Mouse (Mus musculus) inflammation-experienced regulatory T-cells (primary cell): Measurements from ENCODE around the gene Ifi207. TPM values are rescaled to one million over a fixed set of nuclear protein-coding genes. Genes with fewer than 3 reads are reported as not detected.

Source experiments
- polyA plus RNA-seq, 2 experiments: library from polyadenylated mRNA; unstranded; fragments of 100-300 nt; shearing (Covaris generic); gene quantifications; one replicate each; pipeline ENCODE4 v1.2.1; 2017

The Ifi207 gene
- under 1 TPM in 1 of 2 experiments, not detected in 1; 0.87 TPM for polyA plus RNA-seq

GRCm38 (mm10) chr1:173741656-173742055 is at the start of gene Ifi207:
Gene Ifi207, minus strand, starts transcription at chr1:173741747.

GRCm38 (mm10) chr1:173766848-173767617 is 25.5 kb upstream of the Ifi207 start, which contains the start of gene Ifi204:
Gene Ifi204, minus strand, starts transcription at chr1:173766943.

GRCm38 (mm10) chr1:173673458-173674097 is 68.0 kb downstream of the Ifi207 start, which contains the start of gene Ifi208:
Gene Ifi208, plus strand, starts transcription at chr1:173673675.

Other genes with a start within 250 kb of the Ifi207 start
- gene Ifi214, start 205.8 kb downstream of the Ifi207 start, polyA plus RNA-seq = 10 to 100 TPM; 22.7 to 29.0 TPM
- 100 to 1,000 TPM in 1 of 2 experiments, 10 to 100 TPM in 1; 75.1 to 101 TPM for gene Ifi213, start 142.5 kb downstream of the Ifi207 start, polyA plus RNA-seq
- gene Ifi209, start 110.8 kb downstream of the Ifi207 start, polyA plus RNA-seq = 100 to 1,000 TPM; 169 to 179 TPM
- 100 to 1,000 TPM in 1 of 2 experiments, 10 to 100 TPM in 1; 77.8 to 171 TPM for gene Ifi208, start 68.1 kb downstream of the Ifi207 start, polyA plus RNA-seq
- 1 to 10 TPM in 1 of 2 experiments, under 1 TPM in 1; 0.30 to 1.4 TPM for gene Ifi204, start 25.2 kb upstream of the Ifi207 start, polyA plus RNA-seq
- gene Ifi211, start 171.3 kb upstream of the Ifi207 start, polyA plus RNA-seq = 1 to 10 TPM; 1.2 to 4.0 TPM
- 100 to 1,000 TPM; 354 to 399 TPM for gene Mndal, start 200.7 kb upstream of the Ifi207 start, polyA plus RNA-seq
- gene Ifi203, start 200.9 kb upstream of the Ifi207 start, polyA plus RNA-seq = 100 to 1,000 TPM; 293 to 314 TPM
- gene Ifi202b, start 241.0 kb upstream of the Ifi207 start, polyA plus RNA-seq = not detected